Mouse (Mus musculus) forebrain, embryonic 16.5 days (tissue): ENCODE measurements around the gene Mrps14. TPM values are rescaled to one million over a fixed set of nuclear protein-coding genes. Genes with fewer than 3 reads are reported as not detected.

Source experiments
- ATAC-seq: fragments of 200-750 bp; cut with Nextera tagmentation; 2 replicates; pipeline ENCODE4 v1.8.0; 2017; ENCODE audit warnings: mild to moderate bottlenecking, moderate library complexity
- H3K27ac ChIP-seq: fragments of 300-500 bp; sonication (generic); 2 replicates; pipeline ENCODE4 v1.5.1; 2014; ENCODE audit warnings: low read length, control low read depth
- H3K27me3 ChIP-seq: fragments of 300-500 bp; sonication (generic); replicated peaks from 2 replicates; pipeline ENCODE4 v1.6.1; 2014; ENCODE audit warnings: low read length; ENCODE audit not compliant: control insufficient read depth, insufficient read depth
- H3K36me3 ChIP-seq: fragments of 300-500 bp; sonication (generic); 2 replicates; pipeline ENCODE4 v1.6.1; 2014; ENCODE audit not compliant: control insufficient read depth, insufficient read depth
- H3K4me1 ChIP-seq: fragments of 300-500 bp; sonication (generic); replicated peaks from 2 replicates; pipeline ENCODE4 v1.6.1; 2014; ENCODE audit warnings: low read length; ENCODE audit not compliant: control insufficient read depth, insufficient read depth
- H3K4me2 ChIP-seq: fragments of 300-500 bp; sonication (generic); 2 replicates; pipeline ENCODE4 v1.6.1; 2014; ENCODE audit warnings: mild to moderate bottlenecking, low read length, control low read depth
- H3K4me3 ChIP-seq: fragments of 300-500 bp; sonication (generic); replicated peaks from 2 replicates; pipeline ENCODE4 v1.5.1; 2014; ENCODE audit warnings: mild to moderate bottlenecking, low read length, control low read depth
- H3K9ac ChIP-seq: fragments of 300-500 bp; sonication (generic); replicated peaks from 2 replicates; pipeline ENCODE4 v1.6.1; 2014; ENCODE audit warnings: low read depth, low read length, control low read depth
- H3K9me3 ChIP-seq: fragments of 300-500 bp; sonication (generic); 2 replicates; pipeline ENCODE4 v1.6.1; 2016; ENCODE audit warnings: low read length; ENCODE audit not compliant: control insufficient read depth
- WGBS: fragments of 180-500 bp; shearing (Covaris S2); extraction: QIAGEN DNeasy Blood & Tissue Kit; methylation state at CpG from one replicate; pipeline ENCODE4 v1.1.7; 2014; 5-methylcytosine and 5-hydroxymethylcytosine counted together
- polyA plus RNA-seq: library from polyadenylated mRNA; unstranded; fragments of >200 nt; fragmentation: Nextera tagmentation; extraction: Ambion mirVana; gene quantifications from 2 replicates; pipeline ENCODE4 v1.2.1, GENCODE M21; 2015

Mrps14 gene
- polyA plus RNA-seq, 1 experiment from 2014 or later: 162 TPM

DNA sequence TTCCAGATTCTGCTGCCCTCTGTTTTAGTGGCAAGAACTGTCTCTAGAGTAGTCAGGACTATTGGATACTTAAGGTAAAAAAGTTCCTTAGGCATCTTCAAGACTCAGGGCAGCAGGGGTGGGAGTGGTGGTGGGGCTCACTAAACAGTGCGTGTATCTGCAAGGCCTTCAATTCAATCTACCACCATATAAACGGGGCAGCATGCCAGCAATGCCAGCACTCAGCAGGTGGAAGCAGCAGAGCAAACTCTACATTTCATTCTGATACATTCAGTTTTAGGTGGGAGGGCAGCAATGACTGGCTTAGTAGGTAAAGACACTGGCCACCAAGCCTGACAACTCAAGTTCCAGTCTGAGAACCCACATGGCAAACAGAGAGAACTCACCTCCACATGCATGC, 45.1 kb downstream of the Mrps14 start:
- H3K27ac ChIP-seq: no peak overlapping the region
- H3K4me1 ChIP-seq: no peaks in the 10 kb centered on the region
- H3K36me3 ChIP-seq: no peaks in the 10 kb centered on the region
- H3K4me3 ChIP-seq: no peak overlapping the region
- H3K4me2 ChIP-seq: no peak overlapping the region
- WGBS: 80% methylated on average over 2 of the region's 2 CpGs
- ATAC-seq: no peak
- H3K9ac ChIP-seq: no peak overlapping the region
- H3K9me3 ChIP-seq: no peaks in the 10 kb centered on the region
- H3K27me3 ChIP-seq: no peaks in the 10 kb centered on the region

DNA sequence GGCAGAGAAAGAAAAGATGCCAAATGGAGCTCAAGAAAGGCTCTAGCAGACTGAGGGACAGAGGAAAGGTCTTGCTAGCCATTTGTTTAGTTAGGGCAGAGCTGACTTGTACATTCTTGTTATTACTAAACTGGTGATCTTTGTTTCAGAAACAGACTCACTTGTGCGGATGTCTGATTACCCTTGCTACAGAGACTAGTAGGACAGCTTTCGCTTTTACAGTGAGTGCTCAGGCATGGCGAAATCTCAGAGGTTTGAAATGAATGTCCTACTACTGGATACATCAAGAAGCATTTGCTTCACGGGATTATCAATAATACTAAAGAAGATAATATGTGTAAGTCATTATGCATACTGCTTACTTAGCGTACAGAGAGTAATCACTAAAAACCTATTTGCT, 49.7 kb downstream of the Mrps14 start:
- Histone ChIP-seq H3K4me2 (no peak overlapping the region), H3K9ac (no peak overlapping the region), H3K4me1 (no peaks in the 10 kb centered on the region), H3K9me3 (no peaks in the 10 kb centered on the region), H3K36me3 (no peaks in the 10 kb centered on the region), H3K27ac (no peak overlapping the region), H3K4me3 (no peak overlapping the region), H3K27me3 (no peaks in the 10 kb centered on the region)
- ATAC-seq: no peak
- 93% methylated on average over 5 of the region's 5 CpGs for WGBS

DNA sequence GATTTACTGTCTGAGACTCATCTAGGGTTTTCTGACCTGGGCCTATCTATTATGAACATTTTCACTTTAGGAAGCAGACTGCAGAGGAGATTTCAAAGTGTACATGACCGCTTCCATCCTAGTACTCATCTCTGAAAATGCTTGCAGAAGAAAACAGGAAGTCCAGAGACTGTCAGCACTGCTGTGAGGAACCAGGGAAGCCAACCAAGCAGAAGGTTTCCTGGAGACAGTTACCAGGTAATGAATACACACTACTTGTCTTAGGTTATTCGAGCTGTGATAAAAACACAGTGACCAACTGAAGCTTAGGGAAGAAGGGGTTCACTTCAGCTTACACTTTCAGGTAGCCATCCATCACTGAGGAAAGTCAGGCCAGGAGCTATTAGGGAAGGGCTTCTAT, 50.9 kb downstream of the Mrps14 start:
- no peaks in the 10 kb centered on the region for H3K9me3 ChIP-seq
- H3K27me3 ChIP-seq: no peaks in the 10 kb centered on the region
- ATAC-seq: no peak
- H3K4me3 ChIP-seq: no peak overlapping the region
- H3K36me3 ChIP-seq: no peaks in the 10 kb centered on the region
- H3K9ac ChIP-seq: no peak overlapping the region
- no peak overlapping the region for H3K4me2 ChIP-seq
- no peak overlapping the region for H3K27ac ChIP-seq
- H3K4me1 ChIP-seq: no peaks in the 10 kb centered on the region
- WGBS: 84% methylated on average over 2 of the region's 2 CpGs

DNA sequence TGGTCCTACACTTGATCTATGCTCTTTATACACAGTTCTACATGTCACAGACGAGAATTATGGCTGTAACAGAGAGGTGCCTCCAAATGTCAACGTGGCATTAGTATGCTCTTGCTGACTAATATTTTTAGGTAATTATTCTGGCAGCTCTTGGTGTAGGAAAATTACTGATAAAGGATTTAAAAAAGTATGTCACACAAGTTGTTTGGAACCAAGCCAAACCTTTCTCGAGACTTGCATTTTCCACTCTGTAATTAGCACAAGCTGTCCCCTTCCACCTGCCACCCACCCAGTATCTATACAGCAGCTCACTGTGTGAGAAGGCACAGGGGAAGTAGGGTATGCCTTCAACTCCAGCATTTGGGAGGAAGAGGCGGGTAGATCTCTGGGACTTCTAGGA, 51.8 kb downstream of the Mrps14 start:
- no peak overlapping the region for H3K27ac ChIP-seq
- no peak overlapping the region for H3K9ac ChIP-seq
- H3K4me1 ChIP-seq: no peaks in the 10 kb centered on the region
- H3K36me3 ChIP-seq: no peaks in the 10 kb centered on the region
- H3K4me3 ChIP-seq: no peak overlapping the region
- ATAC-seq: peak; percentile 63; the same call in 1 of the 2 replicates
- no peaks in the 10 kb centered on the region for H3K27me3 ChIP-seq
- WGBS: 53% methylated on average over 4 of the region's 4 CpGs
- H3K4me2 ChIP-seq: no peak overlapping the region
- no peaks in the 10 kb centered on the region for H3K9me3 ChIP-seq

DNA sequence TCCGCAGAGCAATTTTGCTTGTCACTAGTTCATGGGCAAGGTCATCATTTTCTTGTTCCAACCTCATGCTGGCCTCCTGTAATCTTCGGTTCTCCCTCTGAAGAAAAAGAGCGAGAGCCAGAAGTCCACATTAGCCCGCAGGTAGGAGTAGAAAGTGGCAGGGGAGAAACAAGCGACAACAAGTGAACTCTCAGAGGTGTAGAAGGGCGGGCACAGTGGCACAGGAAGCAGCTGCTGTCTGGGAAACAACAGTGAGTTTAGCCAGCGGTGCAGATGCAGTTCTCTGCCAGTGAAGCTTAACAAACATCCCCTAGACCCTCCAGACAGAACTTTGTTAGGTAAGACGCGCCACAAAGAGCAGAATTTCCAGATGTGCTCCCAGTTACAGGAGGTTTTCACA, 52.5 kb downstream of the Mrps14 start:
- H3K27me3 ChIP-seq: no peaks in the 10 kb centered on the region
- WGBS: 86% methylated on average over 9 of the region's 9 CpGs

DNA sequence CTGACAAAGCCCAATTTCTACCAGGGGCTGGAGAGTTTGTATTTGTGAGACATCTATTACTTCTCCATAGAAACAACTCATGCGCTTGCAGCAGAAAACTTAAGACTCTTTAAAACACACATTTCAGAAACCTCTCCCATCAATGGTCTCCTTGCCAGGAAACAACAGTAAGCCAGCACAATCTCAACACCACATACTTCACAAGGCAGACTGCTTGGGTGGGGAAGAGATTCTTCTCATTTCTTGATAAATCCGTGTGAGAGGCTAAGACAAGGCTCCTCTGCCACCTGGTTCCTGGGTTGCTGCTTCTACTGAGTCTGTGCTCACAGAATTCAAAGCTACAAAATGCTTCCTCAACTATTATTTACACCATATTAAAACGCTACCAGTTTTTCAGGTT, 54.8 kb downstream of the Mrps14 start:
- Histone ChIP-seq H3K9me3 (no peaks in the 10 kb centered on the region), H3K27me3 (no peaks in the 10 kb centered on the region), H3K27ac (no peak overlapping the region), H3K9ac (no peak overlapping the region), H3K4me2 (no peak overlapping the region), H3K4me1 (no peaks in the 10 kb centered on the region), H3K36me3 (no peaks in the 10 kb centered on the region; the same call in 1 of the 2 replicates), H3K4me3 (no peak overlapping the region)
- WGBS: 73% methylated on average over 3 of the region's 3 CpGs
- no peak for ATAC-seq

More for the DNA sequence above, 52.5 kb downstream of the Mrps14 start:
- Histone ChIP-seq H3K27ac (no peak overlapping the region), H3K4me1 (no peaks in the 10 kb centered on the region), H3K9me3 (no peaks in the 10 kb centered on the region), H3K9ac (no peak overlapping the region), H3K4me2 (no peak overlapping the region), H3K36me3 (no peaks in the 10 kb centered on the region), H3K4me3 (no peak overlapping the region)
- ATAC-seq: no peak

DNA sequence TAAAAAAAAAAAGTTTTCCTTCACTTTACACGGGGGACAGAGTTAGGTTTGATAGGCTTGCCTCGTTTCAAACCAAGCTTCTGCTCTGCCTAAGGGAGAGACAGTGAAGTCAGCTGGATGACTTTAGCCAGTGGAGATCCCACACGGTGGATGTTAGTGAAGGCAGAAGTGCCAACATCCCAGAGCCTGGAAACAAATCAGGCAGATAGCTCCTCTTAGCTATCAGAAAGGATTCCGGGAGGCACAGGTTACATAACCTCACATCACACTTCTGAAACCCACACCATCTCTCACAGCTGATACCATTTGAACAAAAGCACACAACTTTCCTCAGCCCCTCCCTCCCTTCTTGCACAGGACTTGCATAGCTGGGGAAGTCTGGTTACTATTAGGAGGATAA, 55.8 kb downstream of the Mrps14 start:
- Histone ChIP-seq H3K27ac (no peak overlapping the region), H3K9ac (no peak overlapping the region), H3K9me3 (no peaks in the 10 kb centered on the region), H3K4me2 (no peak overlapping the region), H3K36me3 (peaks cover 2% of the 10 kb centered on the region), H3K27me3 (no peaks in the 10 kb centered on the region), H3K4me3 (no peak overlapping the region), H3K4me1 (no peaks in the 10 kb centered on the region)
- no peak for ATAC-seq
- 82% methylated on average over 4 of the region's 4 CpGs for WGBS

DNA sequence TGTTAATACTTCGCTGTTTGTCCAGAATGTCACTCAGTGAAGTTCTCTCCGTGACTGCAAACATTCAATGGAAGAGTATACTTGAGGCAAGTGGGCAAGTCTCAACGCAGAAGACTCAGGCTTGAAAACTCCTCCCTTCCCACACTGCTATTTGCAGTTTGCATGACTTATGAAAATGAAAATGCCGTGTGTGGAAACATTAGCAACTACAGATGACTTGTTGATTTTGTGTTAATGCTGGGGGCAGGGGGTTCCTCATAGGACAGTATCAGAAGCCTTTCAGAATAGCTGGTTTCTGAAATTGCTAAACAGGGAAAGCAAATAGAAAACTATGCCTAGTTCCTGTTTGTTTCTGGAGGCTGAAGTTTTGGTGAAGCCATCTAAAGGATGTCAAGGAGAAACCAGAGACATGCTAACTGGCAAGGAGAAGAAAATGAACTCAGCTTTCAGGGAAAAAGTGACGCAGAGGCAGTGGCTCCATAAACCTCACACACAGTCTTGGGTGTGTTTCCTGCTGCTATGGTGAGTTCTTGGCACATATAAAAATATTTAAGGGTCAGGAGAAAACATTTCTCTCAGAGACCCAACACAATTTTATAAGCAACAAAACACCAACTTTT, 56.5 kb downstream of the Mrps14 start:
- Histone ChIP-seq H3K4me3 (no peak overlapping the region), H3K4me1 (no peaks in the 10 kb centered on the region), H3K27me3 (no peaks in the 10 kb centered on the region), H3K9ac (no peak overlapping the region), H3K36me3 (peaks cover 3% of the 10 kb centered on the region), H3K27ac (no peak overlapping the region), H3K9me3 (no peaks in the 10 kb centered on the region), H3K4me2 (no peak overlapping the region)
- ATAC-seq: no peak
- 87% methylated on average over 5 of the region's 5 CpGs for WGBS
